Mouse (Mus musculus): ENCODE measurements around the gene Gm45213. TPM values are rescaled to one million over a fixed set of nuclear protein-coding genes. Genes with fewer than 3 reads are reported as not detected.

Gene Gm45213
- polyA plus RNA-seq, 1 experiment from 2014 or later = not detected

- H3K4me1 ChIP-seq (ENCODE audit: control insufficient read depth, insufficient read depth, low read length) = no peaks in the 10 kb centered on the region
- no peak overlapping the region for H3K4me2 ChIP-seq (ENCODE audit: low read depth, severe bottlenecking)
- no peak overlapping the region for H3K4me3 ChIP-seq (ENCODE audit: low read depth, low read length)
- no peaks in the 10 kb centered on the region for H3K27me3 ChIP-seq (ENCODE audit: control insufficient read depth, insufficient read depth, low read length)
- H3K27ac ChIP-seq (replicated peaks; ENCODE audit: low read depth, low read length) = no peak overlapping the region
- WGBS = 78% methylated on average over 7 of the region's 7 CpGs
- ATAC-seq (ENCODE audit: insufficient number of reproducible peaks, low FRiP score, low TSS enrichment, low read depth) (no peak), DNase-seq (ENCODE audit: low spot score) (no peak)
- H3K36me3 ChIP-seq (ENCODE audit: control insufficient read depth, insufficient read depth, low read length) = no peaks in the 10 kb centered on the region
- H3K9ac ChIP-seq (ENCODE audit: low read length) = no peak overlapping the region
- no peaks in the 10 kb centered on the region for H3K9me3 ChIP-seq (ENCODE audit: control insufficient read depth, low read length)
These were observed 63.2 kb downstream of the Gm45213 start for GRCm38 (mm10) chr7:66106581-66107056.

- H3K27me3 ChIP-seq (ENCODE audit: control insufficient read depth, insufficient read depth, low read length) = no peaks in the 10 kb centered on the region
- WGBS = 83% methylated on average over 11 of the region's 11 CpGs
- ATAC-seq (ENCODE audit: insufficient number of reproducible peaks, low FRiP score, low TSS enrichment, low read depth) (no peak), DNase-seq (ENCODE audit: low spot score) (no peak)
- H3K27ac ChIP-seq (replicated peaks; ENCODE audit: low read depth, low read length) = no peak overlapping the region
- no peaks in the 10 kb centered on the region for H3K9me3 ChIP-seq (ENCODE audit: control insufficient read depth, low read length)
- no peak overlapping the region for H3K9ac ChIP-seq (ENCODE audit: low read length)
- H3K4me3 ChIP-seq (ENCODE audit: low read depth, low read length) = no peak overlapping the region
- H3K4me1 ChIP-seq (ENCODE audit: control insufficient read depth, insufficient read depth, low read length) = no peaks in the 10 kb centered on the region
- no peak overlapping the region for H3K4me2 ChIP-seq (ENCODE audit: low read depth, severe bottlenecking)
- H3K36me3 ChIP-seq (ENCODE audit: control insufficient read depth, insufficient read depth, low read length) = no peaks in the 10 kb centered on the region
These were observed 63.8 kb downstream of the Gm45213 start for GRCm38 (mm10) chr7:66107206-66107605.

- DNase-seq (ENCODE audit: low spot score) (peak; percentile 32), ATAC-seq (ENCODE audit: insufficient number of reproducible peaks, low FRiP score, low TSS enrichment, low read depth) (no peak)
- 19% methylated on average over 7 of the region's 7 CpGs for WGBS
- no peaks in the 10 kb centered on the region for H3K36me3 ChIP-seq (ENCODE audit: control insufficient read depth, insufficient read depth, low read length)
- no peak overlapping the region for H3K4me3 ChIP-seq (ENCODE audit: low read depth, low read length)
- no peak overlapping the region for H3K4me2 ChIP-seq (ENCODE audit: low read depth, severe bottlenecking)
- no peaks in the 10 kb centered on the region for H3K9me3 ChIP-seq (ENCODE audit: control insufficient read depth, low read length)
- no peaks in the 10 kb centered on the region for H3K27me3 ChIP-seq (ENCODE audit: control insufficient read depth, insufficient read depth, low read length)
- no peaks in the 10 kb centered on the region for H3K4me1 ChIP-seq (ENCODE audit: control insufficient read depth, insufficient read depth, low read length)
- no peak overlapping the region for H3K9ac ChIP-seq (ENCODE audit: low read length)
- no peak overlapping the region for H3K27ac ChIP-seq (replicated peaks; ENCODE audit: low read depth, low read length)
These were observed 64.5 kb downstream of the Gm45213 start for GRCm38 (mm10) chr7:66107930-66108329.

GRCm38 (mm10) chr7:66108961-66109854 lies 65.8 kb downstream of the Gm45213 start, which contains the start of gene Chsy1:
TSS of gene Chsy1 (plus strand) at chr7:66109515.
- Histone ChIP-seq H3K36me3 (ENCODE audit: control insufficient read depth, insufficient read depth, low read length) (no peaks in the 10 kb centered on the region), H3K9me3 (ENCODE audit: control insufficient read depth, low read length) (no peaks in the 10 kb centered on the region), H3K4me3 (ENCODE audit: low read depth, low read length) (peak within 1 kb of the TSS; percentile 94), H3K9ac (ENCODE audit: low read length) (peak within 1 kb of the TSS; percentile 96), H3K27me3 (ENCODE audit: control insufficient read depth, insufficient read depth, low read length) (no peaks in the 10 kb centered on the region), H3K4me1 (ENCODE audit: control insufficient read depth, insufficient read depth, low read length) (no peaks in the 10 kb centered on the region), H3K27ac (replicated peaks; ENCODE audit: low read depth, low read length) (peak within 1 kb of the TSS; percentile 92), H3K4me2 (ENCODE audit: low read depth, severe bottlenecking) (peak within 1 kb of the TSS; percentile 78)
- peak; percentile 94 for DNase-seq (ENCODE audit: low spot score)
- peak; percentile 90 for ATAC-seq (ENCODE audit: insufficient number of reproducible peaks, low FRiP score, low TSS enrichment, low read depth)
- under 1% methylated on average over 97 of the region's 123 CpGs for WGBS

- 0 out of 2 replicates have a peak, but pooled peaks have one; percentile 9 for ATAC-seq (ENCODE audit: insufficient number of reproducible peaks, low FRiP score, low TSS enrichment, low read depth)
- WGBS = under 1% methylated on average over 57 of the region's 77 CpGs
- Histone ChIP-seq H3K27me3 (ENCODE audit: control insufficient read depth, insufficient read depth, low read length) (no peaks in the 10 kb centered on the region), H3K4me2 (ENCODE audit: low read depth, severe bottlenecking) (peak overlapping the region; percentile 78), H3K4me1 (ENCODE audit: control insufficient read depth, insufficient read depth, low read length) (no peaks in the 10 kb centered on the region), H3K36me3 (ENCODE audit: control insufficient read depth, insufficient read depth, low read length) (no peaks in the 10 kb centered on the region), H3K4me3 (ENCODE audit: low read depth, low read length) (peak overlapping the region; percentile 94), H3K27ac (replicated peaks; ENCODE audit: low read depth, low read length) (peak overlapping the region; percentile 92), H3K9ac (ENCODE audit: low read length) (peak overlapping the region; percentile 96), H3K9me3 (ENCODE audit: control insufficient read depth, low read length) (no peaks in the 10 kb centered on the region)
- DNase-seq (ENCODE audit: low spot score) = peak; percentile 71
These were observed 66.6 kb downstream of the Gm45213 start for GRCm38 (mm10) chr7:66109855-66110635.

GRCm38 (mm10) chr7:66110636-66111112 lies 67.3 kb downstream of the Gm45213 start:
- peak overlapping the region; percentile 92 for H3K27ac ChIP-seq (replicated peaks; ENCODE audit: low read depth, low read length)
- H3K9me3 ChIP-seq (ENCODE audit: control insufficient read depth, low read length) = no peaks in the 10 kb centered on the region
- 10% methylated on average over 10 of the region's 10 CpGs for WGBS
- DNase-seq (ENCODE audit: low spot score) = peak; percentile 51
- H3K4me3 ChIP-seq (ENCODE audit: low read depth, low read length) = peak overlapping the region; percentile 94
- ATAC-seq (ENCODE audit: insufficient number of reproducible peaks, low FRiP score, low TSS enrichment, low read depth) = no peak
- H3K36me3 ChIP-seq (ENCODE audit: control insufficient read depth, insufficient read depth, low read length) = no peaks in the 10 kb centered on the region
- no peaks in the 10 kb centered on the region for H3K27me3 ChIP-seq (ENCODE audit: control insufficient read depth, insufficient read depth, low read length)
- peak overlapping the region; percentile 78 for H3K4me2 ChIP-seq (ENCODE audit: low read depth, severe bottlenecking)
- peak overlapping the region; percentile 96 for H3K9ac ChIP-seq (ENCODE audit: low read length)
- H3K4me1 ChIP-seq (ENCODE audit: control insufficient read depth, insufficient read depth, low read length) = no peaks in the 10 kb centered on the region

GRCm38 (mm10) chr7:66111211-66111610 lies 67.8 kb downstream of the Gm45213 start:
- Histone ChIP-seq H3K27me3 (ENCODE audit: control insufficient read depth, insufficient read depth, low read length) (no peaks in the 10 kb centered on the region), H3K36me3 (ENCODE audit: control insufficient read depth, insufficient read depth, low read length) (no peaks in the 10 kb centered on the region), H3K9me3 (ENCODE audit: control insufficient read depth, low read length) (no peaks in the 10 kb centered on the region), H3K4me2 (ENCODE audit: low read depth, severe bottlenecking) (peak overlapping the region; percentile 78), H3K9ac (ENCODE audit: low read length) (peak overlapping the region; percentile 96), H3K4me1 (ENCODE audit: control insufficient read depth, insufficient read depth, low read length) (no peaks in the 10 kb centered on the region), H3K4me3 (ENCODE audit: low read depth, low read length) (peak overlapping the region; percentile 94), H3K27ac (replicated peaks; ENCODE audit: low read depth, low read length) (no peak overlapping the region)
- DNase-seq (ENCODE audit: low spot score) (no peak), ATAC-seq (ENCODE audit: insufficient number of reproducible peaks, low FRiP score, low TSS enrichment, low read depth) (no peak)
- 70% methylated on average over 10 of the region's 10 CpGs for WGBS

Measured in limb, embryonic 11.5 days (tissue).